Mouse (Mus musculus) gonadal fat pad, adult 2 months (tissue): ENCODE results near the gene Mdga2. TPM values are rescaled to one million over a fixed set of nuclear protein-coding genes. Genes with fewer than 3 reads are reported as not detected.

ENCODE experiments used
- DNase-seq: peaks from one replicate; pipeline ENCODE4 v3.0.0-alpha.2; 2012; ENCODE audit warnings: low read depth
- polyA plus RNA-seq: library from polyadenylated mRNA; depleted of rRNA; stranded (reverse); fragments of >200 nt; gene quantifications from 2 replicates; pipeline ENCODE4 v1.2.3, GENCODE M21; 2012

Mdga2 gene
- polyA plus RNA-seq, 1 experiment, result 0.08 TPM

- no peak for DNase-seq
These were observed 514.9 kb downstream of the Mdga2 start for GRCm38 (mm10) chr12:66707431-66707830.

DNA sequence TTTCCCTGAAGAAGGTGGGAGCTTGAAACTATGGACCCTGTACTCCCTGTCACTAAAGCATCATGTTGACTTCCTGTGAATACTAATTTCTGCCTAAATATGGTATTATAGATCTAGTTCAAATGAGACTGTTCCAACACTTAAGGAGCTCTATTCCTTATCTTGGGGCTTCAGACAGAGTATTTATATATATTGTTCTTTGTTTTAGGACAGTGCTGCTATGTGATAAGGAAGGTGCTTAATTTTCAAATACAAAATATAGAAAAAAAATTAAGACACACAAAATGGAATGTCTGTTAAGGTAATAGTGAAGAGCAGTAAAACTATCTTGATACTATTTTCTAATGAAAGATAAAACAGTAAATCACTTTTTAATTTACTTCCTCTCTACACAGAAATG lies 517.3 kb downstream of the Mdga2 start:
- no peak for DNase-seq

- no peak for DNase-seq
These were observed 519.6 kb downstream of the Mdga2 start for GRCm38 (mm10) chr12:66702781-66703180.

- no peak for DNase-seq
These were observed 542.8 kb downstream of the Mdga2 start for GRCm38 (mm10) chr12:66679558-66679957.

DNA sequence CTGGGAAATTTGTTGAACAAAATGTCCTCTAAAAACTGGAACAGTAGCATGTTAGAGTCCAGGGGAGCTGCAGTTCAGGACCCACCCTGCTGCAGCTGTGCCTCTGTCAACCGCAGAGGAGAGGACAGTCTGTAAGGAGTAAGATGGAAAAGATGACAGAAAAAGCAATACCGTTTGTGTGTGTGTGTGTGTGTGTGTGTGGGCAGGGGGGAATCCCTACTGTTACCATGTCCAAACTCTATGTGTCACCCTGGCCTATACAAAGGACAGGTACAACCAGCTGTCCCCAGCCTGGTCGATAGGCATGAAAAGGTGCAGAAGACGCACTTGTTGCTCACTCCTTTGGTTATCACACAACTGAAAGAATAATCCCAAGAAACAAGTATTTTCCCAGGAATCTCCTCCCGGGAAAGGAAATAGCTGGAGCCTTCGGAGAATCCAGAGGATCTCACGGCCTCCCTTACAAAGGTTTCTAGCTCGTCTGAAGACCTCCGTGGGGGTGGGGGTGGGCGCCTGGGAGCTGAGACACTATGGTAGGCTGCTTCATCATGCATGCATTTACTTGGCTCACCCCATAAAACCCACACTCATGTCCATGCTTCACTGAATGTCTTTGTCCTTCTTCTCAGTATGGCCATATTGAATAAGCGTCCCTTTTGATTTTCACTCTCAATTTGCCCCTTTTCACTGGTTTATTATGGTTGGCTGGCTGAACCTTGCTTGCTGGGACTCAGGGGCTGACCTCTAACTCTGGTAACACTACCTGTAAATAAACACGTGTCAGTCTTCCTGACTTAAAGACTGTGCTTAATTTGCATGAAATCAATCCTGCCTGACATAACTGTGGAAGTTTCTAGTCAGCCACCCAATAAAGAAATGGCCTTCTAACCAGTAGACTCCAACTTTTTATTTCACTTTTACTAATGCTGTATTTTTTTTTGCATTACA lies 573.5 kb downstream of the Mdga2 start:
- DNase-seq, result no peak

GRCm38 (mm10) chr12:66640408-66640807 lies 581.9 kb downstream of the Mdga2 start:
- no peak for DNase-seq

GRCm38 (mm10) chr12:66619944-66620343 lies 602.4 kb downstream of the Mdga2 start:
- DNase-seq, result no peak

DNA sequence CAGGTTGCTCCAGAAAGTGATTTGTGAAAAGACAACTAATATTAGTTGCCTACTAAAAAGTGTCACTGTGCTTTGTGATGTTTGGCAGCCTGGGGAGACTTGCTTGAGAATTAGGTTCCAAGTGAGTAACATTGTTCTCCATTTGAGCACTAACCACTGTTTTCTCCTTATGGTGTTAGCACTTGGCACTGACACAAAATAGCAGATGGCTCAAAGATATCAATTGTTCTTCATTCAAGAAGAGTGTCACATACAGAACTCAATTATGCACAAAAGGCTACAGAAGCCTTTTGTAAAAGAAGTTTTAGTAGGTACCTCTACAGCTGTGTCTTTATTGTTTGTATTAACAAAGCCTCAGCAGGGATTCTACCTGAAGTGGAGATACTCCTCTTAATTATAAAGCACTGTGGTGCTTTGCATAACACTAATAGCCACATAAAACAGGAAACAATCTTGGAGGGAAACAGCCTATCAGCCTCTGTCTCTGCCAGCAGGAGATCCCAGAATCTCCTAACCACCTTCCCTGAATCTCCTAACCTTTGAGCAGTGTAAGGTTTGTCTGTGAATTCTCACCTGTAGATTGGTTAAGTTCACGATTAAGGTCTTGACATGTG lies 630.6 kb downstream of the Mdga2 start:
- no peak for DNase-seq

- DNase-seq, result no peak
These were observed 657.0 kb downstream of the Mdga2 start for GRCm38 (mm10) chr12:66565396-66565795.

DNA sequence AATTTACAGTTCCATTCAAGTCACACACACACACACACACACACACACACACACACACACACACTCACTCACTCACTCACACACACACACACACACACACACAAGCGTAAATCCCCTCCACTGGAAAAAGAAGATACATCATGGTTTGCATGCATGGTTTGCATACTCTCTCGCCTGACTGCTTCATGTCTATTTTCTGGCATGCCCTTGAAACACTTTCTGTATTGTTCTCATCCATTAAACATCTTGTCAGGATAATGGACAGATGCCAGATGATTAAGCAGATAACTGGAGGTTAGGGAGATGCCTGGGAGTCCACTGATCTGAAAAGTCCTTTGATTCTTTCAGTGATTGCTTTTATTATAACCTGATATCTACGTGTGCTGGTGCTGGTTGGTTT lies 665.5 kb downstream of the Mdga2 start:
- no peak for DNase-seq

- no peak for DNase-seq
These were observed 666.0 kb downstream of the Mdga2 start for GRCm38 (mm10) chr12:66556178-66556820.

DNA sequence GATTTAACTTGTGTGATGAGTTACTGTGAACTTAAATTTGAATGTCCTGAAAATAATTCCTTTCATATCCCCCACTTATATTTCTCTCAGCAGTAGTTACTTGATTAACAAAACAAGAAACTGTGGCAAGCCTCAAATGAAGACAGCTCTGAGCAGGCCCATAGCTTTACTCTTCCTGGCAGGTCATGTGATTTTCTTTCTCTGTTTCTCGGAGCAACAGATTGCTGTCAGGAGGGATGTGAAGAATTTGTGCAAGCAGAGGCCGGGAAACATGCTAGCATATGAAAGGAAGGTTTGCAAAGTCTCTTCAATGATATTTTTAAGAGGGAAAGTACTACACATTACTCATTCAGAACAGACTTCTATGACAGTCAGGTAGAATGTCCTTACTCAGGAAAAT lies 697.4 kb downstream of the Mdga2 start:
- DNase-seq, result no peak

DNA sequence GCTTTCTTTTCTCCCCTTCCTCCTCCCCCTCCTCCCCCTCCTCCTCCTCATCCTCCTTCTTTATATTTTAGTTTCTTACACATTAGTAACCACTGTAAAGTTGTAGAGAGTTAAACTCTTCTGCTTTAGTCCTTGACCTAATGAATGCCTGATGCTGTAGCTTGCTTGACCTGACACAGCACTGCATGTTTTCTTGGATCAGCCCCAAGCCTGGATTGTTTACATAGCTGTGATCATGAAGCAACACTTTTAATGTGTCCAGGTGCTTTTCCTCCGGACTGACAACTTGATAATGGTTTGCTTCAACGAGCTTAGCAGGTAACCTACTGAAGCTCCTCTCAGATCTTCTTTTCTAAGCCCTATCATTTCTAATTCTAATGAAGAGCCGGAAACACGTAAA lies 723.1 kb downstream of the Mdga2 start:
- no peak for DNase-seq

GRCm38 (mm10) chr12:66470868-66471267 lies 751.5 kb downstream of the Mdga2 start:
- DNase-seq, result no peak

GRCm38 (mm10) chr12:66470243-66470863 lies 752.0 kb downstream of the Mdga2 start:
- DNase-seq, result no peak

- no peak for DNase-seq
These were observed 756.8 kb downstream of the Mdga2 start for GRCm38 (mm10) chr12:66465516-66465915.

GRCm38 (mm10) chr12:66443340-66443739 lies 779.0 kb downstream of the Mdga2 start:
- no peak for DNase-seq
